Mouse (Mus musculus): ENCODE measurements around the gene Gm28539. TPM values are rescaled to one million over a fixed set of nuclear protein-coding genes. Genes with fewer than 3 reads are reported as not detected.

Gene Gm28539
- total RNA-seq (2023) = 7.8 TPM

DNA sequence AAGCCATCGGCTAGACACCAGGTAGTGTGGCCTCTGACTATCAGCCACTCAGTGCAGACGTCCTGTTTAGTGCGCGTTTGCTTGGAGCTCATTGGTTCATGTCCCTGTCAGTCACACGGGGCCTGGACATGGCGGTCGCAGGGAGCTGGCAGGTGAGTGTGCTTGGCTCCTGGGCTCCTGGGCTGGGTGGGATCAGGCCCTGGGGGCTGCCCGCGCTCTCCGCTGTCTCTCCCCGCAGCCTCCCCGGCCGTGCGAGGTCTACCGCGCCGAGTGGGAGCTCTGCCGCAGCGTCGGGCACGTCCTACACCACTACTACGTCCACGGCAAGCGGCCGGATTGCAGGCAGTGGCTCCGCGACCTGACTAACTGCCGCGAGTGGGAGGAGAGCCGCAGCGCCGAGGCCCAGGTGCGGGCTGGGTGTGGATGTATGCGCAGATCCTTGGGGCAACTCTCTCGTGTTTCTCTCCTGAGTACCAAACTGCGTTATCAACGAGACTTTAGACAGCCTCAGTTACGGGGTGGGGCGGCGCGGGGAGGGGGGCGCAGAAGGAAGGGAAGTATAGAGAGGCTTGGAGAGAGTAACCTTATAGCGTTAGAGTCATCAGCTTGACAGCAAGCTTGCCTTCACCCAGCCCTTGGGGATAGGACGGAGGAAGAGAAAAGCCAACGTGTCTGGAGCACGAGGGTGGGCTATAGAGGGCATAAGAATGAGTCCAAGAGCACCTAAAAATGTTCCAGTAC lies at the start of gene Gm28539, which contains the start of gene 2510002D24Rik:
Gene Gm28539 (plus strand): TSS at position 117 of the 741 bp plus-strand sequence.
Gene 2510002D24Rik (plus strand): TSS at position 111 of the 741 bp plus-strand sequence.

DNA sequence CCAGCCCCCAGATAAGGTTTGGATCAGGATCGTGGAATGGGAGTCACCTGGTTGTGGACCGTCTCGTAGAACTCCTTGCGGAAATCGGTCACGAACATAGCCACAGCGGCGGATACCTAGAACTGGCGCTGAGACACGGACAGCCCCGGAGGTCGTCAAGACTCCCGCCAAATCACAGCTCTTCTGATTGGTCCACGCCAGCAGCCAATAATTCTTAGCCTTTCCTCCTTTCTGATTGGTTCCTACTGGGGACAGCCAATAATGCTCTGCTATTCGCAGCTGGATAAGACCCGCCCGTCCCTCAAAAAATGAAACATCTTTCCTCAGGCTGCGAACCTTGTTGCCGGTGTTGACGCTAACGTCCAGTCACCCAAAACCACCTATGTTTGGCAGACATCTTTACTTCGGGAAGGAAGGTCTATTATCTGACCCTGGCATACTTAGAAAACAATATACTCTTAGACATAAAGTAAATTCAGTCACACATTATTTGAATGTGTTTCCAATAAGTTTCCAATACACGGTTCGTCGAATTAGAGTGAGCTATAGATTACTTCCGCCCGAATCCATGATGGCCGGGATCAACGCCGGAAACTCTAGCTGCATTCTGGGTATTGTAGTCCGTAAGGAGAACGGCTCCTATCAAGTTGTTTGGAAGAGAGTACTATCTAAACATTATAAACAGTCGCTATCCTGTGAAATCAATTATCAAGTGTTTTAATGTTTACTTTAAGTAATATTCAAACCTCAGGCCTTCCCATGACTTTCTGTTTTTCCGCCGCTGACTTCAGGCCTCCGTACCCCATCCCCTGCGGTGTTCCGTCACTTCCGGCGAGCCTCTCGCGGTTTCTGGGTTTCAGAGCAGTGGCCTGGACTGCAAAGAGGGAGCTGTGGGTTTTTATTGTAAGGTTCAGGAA lies 24.7 kb upstream of the Gm28539 start, which contains the start of the genes Ufd1 and Cdc45:
Gene Ufd1 (plus strand): TSS at position 312 of the 917 bp plus-strand sequence.
Gene Cdc45 (minus strand): TSS at position 520 of the 917 bp plus-strand sequence.

GRCm38 (mm10) chr16:18876442-18877308 lies 40.3 kb downstream of the Gm28539 start, which contains the start of the genes Mrpl40 and Hira:
Gene Mrpl40 (minus strand): TSS chr16:18876862.
Gene Hira (plus strand): TSS chr16:18877037.

Other genes starting within 250 kb of the Gm28539 start
- not detected for gene Tbx1, start 245.9 kb upstream of the Gm28539 start, total RNA-seq (2023)
- 0.53 TPM for gene Gp1bb, start 214.2 kb upstream of the Gm28539 start, total RNA-seq (2023)
- gene Gm49601, start 210.2 kb upstream of the Gm28539 start, total RNA-seq (2023) = not detected
- gene Sept5, start 206.6 kb upstream of the Gm28539 start, total RNA-seq (2023) = not detected
- gene Cldn5, start 59.7 kb upstream of the Gm28539 start, total RNA-seq (2023) = not detected
- gene Ufd1, start 24.8 kb upstream of the Gm28539 start, total RNA-seq (2023) = 105 TPM
- gene Cdc45, start 24.6 kb upstream of the Gm28539 start, total RNA-seq (2023) = 3.2 TPM
- 47.1 TPM for gene 2510002D24Rik, start within 50 bp of the Gm28539 start, total RNA-seq (2023)
- gene Mrpl40, start 40.3 kb downstream of the Gm28539 start, total RNA-seq (2023) = 34.3 TPM
- 96.4 TPM for gene Hira, start 40.5 kb downstream of the Gm28539 start, total RNA-seq (2023)

Measured in CD4-positive naive resting alpha-beta T cell, adult 76 days (primary cell).